Mouse (Mus musculus) CD4-positive naive resting alpha-beta T cell, adult 76 days (primary cell): ENCODE measurements around the gene Nbdy. TPM values are rescaled to one million over a fixed set of nuclear protein-coding genes. Genes with fewer than 3 reads are reported as not detected.

Experiments used
- total RNA-seq: library from RNA; stranded (reverse); gene quantifications from one replicate; pipeline ENCODE4 v1.2.4, GENCODE M21; 2023

The Nbdy gene
- 15.7 TPM for total RNA-seq

GRCm38 (mm10) chrX:153723110-153723916 is at the start of gene Nbdy:
Gene Nbdy, plus strand, starts transcription at chrX:153723590.

DNA sequence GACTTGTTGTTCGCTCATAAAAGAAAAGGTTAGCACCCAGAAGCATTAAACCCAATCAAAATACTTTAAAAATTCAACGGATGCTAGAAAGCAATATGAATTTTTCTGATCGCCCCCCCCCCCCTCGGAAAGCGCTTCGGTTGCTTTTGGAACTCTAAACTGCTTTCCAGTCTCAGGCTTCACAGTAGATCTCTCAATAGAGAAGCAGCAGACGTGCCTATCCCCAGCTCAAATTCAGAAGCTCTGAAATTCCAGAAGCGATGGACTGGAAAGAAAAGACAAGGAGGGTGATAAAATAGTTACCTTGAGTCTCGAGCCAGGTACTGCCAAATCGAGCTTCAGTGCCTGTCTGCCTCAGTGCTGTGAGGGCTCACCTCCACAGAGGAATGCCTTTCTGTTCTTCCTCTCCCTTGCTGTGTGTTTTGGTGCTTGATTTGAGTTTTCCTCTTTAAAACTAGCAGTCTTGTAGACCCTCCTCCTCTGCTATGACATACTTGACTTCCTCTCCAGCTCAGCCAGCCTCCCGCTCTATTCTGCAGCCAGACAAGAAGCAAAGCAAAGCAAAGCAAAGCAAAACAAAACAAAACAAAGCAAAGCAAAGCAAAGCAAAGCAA is 27.5 kb upstream of the Nbdy start, which contains the start of gene Kctd12b:
Gene Kctd12b, minus strand, starts transcription at position 610 of the 614 bp plus-strand sequence.

Other genes starting within 250 kb of the Nbdy start
- gene Ubqln2, start 225.4 kb upstream of the Nbdy start, total RNA-seq = 46.7 TPM
- gene Cypt3, start 165.0 kb upstream of the Nbdy start, total RNA-seq = not detected
- 4.5 TPM for gene Kctd12b, start 27.2 kb upstream of the Nbdy start, total RNA-seq
- gene Spin2c, start 108.6 kb downstream of the Nbdy start, total RNA-seq = 2.6 TPM